Mouse (Mus musculus): ENCODE results near the gene Hsf4. TPM values are rescaled to one million over a fixed set of nuclear protein-coding genes. Genes with fewer than 3 reads are reported as not detected.

Gene Hsf4
- polyA plus RNA-seq, 1 experiment from 2014 or later, result 0.19 TPM

GRCm38 (mm10) chr8:105303396-105303795 is 33.8 kb downstream of the Hsf4 start:
- peaks cover 78% of the 10 kb centered on the region for H3K36me3 ChIP-seq
- 90% methylated on average over 8 of the region's 8 CpGs for WGBS
- no peak overlapping the region for H3K4me3 ChIP-seq
- no peak overlapping the region for H3K4me2 ChIP-seq (replicated peaks)
- no peaks in the 10 kb centered on the region for H3K9me3 ChIP-seq
- H3K4me1 ChIP-seq, result peaks cover 32% of the 10 kb centered on the region
- no peak overlapping the region for H3K9ac ChIP-seq
- H3K27me3 ChIP-seq, result no peaks in the 10 kb centered on the region
- ATAC-seq (ENCODE audit: low FRiP score, low read depth), result no peak
- H3K27ac ChIP-seq, result no peak overlapping the region

GRCm38 (mm10) chr8:105303874-105304273 is 34.3 kb downstream of the Hsf4 start:
- Histone ChIP-seq H3K27ac (no peak overlapping the region), H3K9ac (no peak overlapping the region), H3K27me3 (no peaks in the 10 kb centered on the region), H3K4me2 (replicated peaks) (no peak overlapping the region), H3K36me3 (peaks cover 79% of the 10 kb centered on the region), H3K4me1 (peaks cover 27% of the 10 kb centered on the region), H3K9me3 (no peaks in the 10 kb centered on the region), H3K4me3 (no peak overlapping the region)
- no peak for ATAC-seq (ENCODE audit: low FRiP score, low read depth)
- WGBS, result 86% methylated on average over 9 of the region's 9 CpGs

GRCm38 (mm10) chr8:105304325-105305210 is 35.0 kb downstream of the Hsf4 start:
- no peaks in the 10 kb centered on the region for H3K27me3 ChIP-seq
- H3K9me3 ChIP-seq, result no peaks in the 10 kb centered on the region
- 0 out of 2 replicates have a peak overlapping the region, but pooled peaks have one; percentile 72 for H3K4me2 ChIP-seq (replicated peaks)
- ATAC-seq (ENCODE audit: low FRiP score, low read depth), result peak; percentile 34; the same call in 1 of the 2 replicates
- H3K4me3 ChIP-seq, result no peak overlapping the region
- 63% methylated on average over 9 of the region's 9 CpGs for WGBS
- H3K4me1 ChIP-seq, result peaks cover 24% of the 10 kb centered on the region
- H3K36me3 ChIP-seq, result peaks cover 82% of the 10 kb centered on the region
- no peak overlapping the region; the same call in 1 of the 2 replicates for H3K9ac ChIP-seq
- H3K27ac ChIP-seq, result peak overlapping the region; percentile 39; the same call in 1 of the 2 replicates

GRCm38 (mm10) chr8:105305211-105306145 is 35.9 kb downstream of the Hsf4 start, which contains the start of gene Elmo3:
Elmo3 (plus strand) TSS chr8:105305601.
- Histone ChIP-seq H3K4me2 (replicated peaks) (peak within 1 kb of the TSS; percentile 72), H3K4me3 (peak within 1 kb of the TSS; percentile 40), H3K9me3 (no peaks in the 10 kb centered on the region), H3K27me3 (no peaks in the 10 kb centered on the region), H3K9ac (peak within 1 kb of the TSS; percentile 58), H3K27ac (peak within 1 kb of the TSS; percentile 70), H3K4me1 (peaks cover 24% of the 10 kb centered on the region), H3K36me3 (peaks cover 82% of the 10 kb centered on the region)
- ATAC-seq (ENCODE audit: low FRiP score, low read depth), result peak; percentile 77
- WGBS, result 4% methylated on average over 29 of the region's 30 CpGs

- Histone ChIP-seq H3K4me3 (peak overlapping the region; percentile 40), H3K27ac (peak overlapping the region; percentile 70), H3K36me3 (peaks cover 79% of the 10 kb centered on the region), H3K27me3 (no peaks in the 10 kb centered on the region), H3K4me2 (replicated peaks) (peak overlapping the region; percentile 72), H3K4me1 (peaks cover 24% of the 10 kb centered on the region), H3K9me3 (no peaks in the 10 kb centered on the region), H3K9ac (peak overlapping the region; percentile 58)
- 38% methylated on average over 5 of the region's 5 CpGs for WGBS
- ATAC-seq (ENCODE audit: low FRiP score, low read depth), result peak; percentile 12; the same call in 1 of the 2 replicates
Observed at GRCm38 (mm10) chr8:105306146-105306691, 36.6 kb downstream of the Hsf4 start.

- H3K4me2 ChIP-seq (replicated peaks), result no peak overlapping the region
- no peaks in the 10 kb centered on the region for H3K27me3 ChIP-seq
- no peak for ATAC-seq (ENCODE audit: low FRiP score, low read depth)
- peaks cover 79% of the 10 kb centered on the region for H3K36me3 ChIP-seq
- no peaks in the 10 kb centered on the region for H3K9me3 ChIP-seq
- no peak overlapping the region for H3K4me3 ChIP-seq
- H3K9ac ChIP-seq, result no peak overlapping the region
- H3K27ac ChIP-seq, result no peak overlapping the region
- 96% methylated on average over 13 of the region's 13 CpGs for WGBS
- H3K4me1 ChIP-seq, result peaks cover 24% of the 10 kb centered on the region
Observed at GRCm38 (mm10) chr8:105307670-105308069, 38.1 kb downstream of the Hsf4 start.

GRCm38 (mm10) chr8:105308428-105308827 is 38.8 kb downstream of the Hsf4 start:
- Histone ChIP-seq H3K9me3 (no peaks in the 10 kb centered on the region), H3K4me2 (replicated peaks) (no peak overlapping the region), H3K4me1 (peaks cover 24% of the 10 kb centered on the region), H3K27ac (no peak overlapping the region), H3K4me3 (no peak overlapping the region), H3K27me3 (no peaks in the 10 kb centered on the region), H3K36me3 (peaks cover 81% of the 10 kb centered on the region), H3K9ac (no peak overlapping the region)
- WGBS, result 92% methylated on average over 10 of the region's 10 CpGs
- ATAC-seq (ENCODE audit: low FRiP score, low read depth), result no peak

- ATAC-seq (ENCODE audit: low FRiP score, low read depth), result no peak
- Histone ChIP-seq H3K36me3 (peaks cover 82% of the 10 kb centered on the region), H3K4me2 (replicated peaks) (no peak overlapping the region), H3K4me3 (no peak overlapping the region), H3K9me3 (no peaks in the 10 kb centered on the region), H3K9ac (no peak overlapping the region; the same call in 1 of the 2 replicates), H3K27me3 (no peaks in the 10 kb centered on the region), H3K27ac (no peak overlapping the region), H3K4me1 (peaks cover 23% of the 10 kb centered on the region)
- 81% methylated on average over 15 of the region's 15 CpGs for WGBS
Observed at GRCm38 (mm10) chr8:105309142-105309847, 39.7 kb downstream of the Hsf4 start.

- Histone ChIP-seq H3K36me3 (peaks cover 83% of the 10 kb centered on the region), H3K27me3 (no peaks in the 10 kb centered on the region), H3K4me2 (replicated peaks) (no peak overlapping the region), H3K27ac (no peak overlapping the region), H3K9ac (no peak overlapping the region), H3K9me3 (no peaks in the 10 kb centered on the region), H3K4me3 (no peak overlapping the region), H3K4me1 (peaks cover 16% of the 10 kb centered on the region)
- 88% methylated on average over 8 of the region's 8 CpGs for WGBS
- ATAC-seq (ENCODE audit: low FRiP score, low read depth), result no peak
Observed at GRCm38 (mm10) chr8:105310118-105310517, 40.5 kb downstream of the Hsf4 start.

GRCm38 (mm10) chr8:105311718-105312117 is 42.1 kb downstream of the Hsf4 start:
- Histone ChIP-seq H3K27ac (no peak overlapping the region), H3K4me1 (peaks cover under 1% of the 10 kb centered on the region; the same call in 1 of the 2 replicates), H3K27me3 (no peaks in the 10 kb centered on the region), H3K4me3 (no peak overlapping the region), H3K36me3 (peaks cover 95% of the 10 kb centered on the region), H3K9ac (no peak overlapping the region), H3K4me2 (replicated peaks) (no peak overlapping the region), H3K9me3 (no peaks in the 10 kb centered on the region)
- WGBS, result 90% methylated on average over 1 of the region's 1 CpGs
- ATAC-seq (ENCODE audit: low FRiP score, low read depth), result no peak

GRCm38 (mm10) chr8:105312891-105313481 is 43.4 kb downstream of the Hsf4 start:
- H3K9me3 ChIP-seq, result no peaks in the 10 kb centered on the region
- H3K4me1 ChIP-seq, result no peaks in the 10 kb centered on the region
- no peak overlapping the region for H3K4me2 ChIP-seq (replicated peaks)
- ATAC-seq (ENCODE audit: low FRiP score, low read depth), result no peak
- WGBS, result 89% methylated on average over 8 of the region's 8 CpGs
- no peak overlapping the region for H3K9ac ChIP-seq
- H3K27me3 ChIP-seq, result no peaks in the 10 kb centered on the region
- H3K27ac ChIP-seq, result no peak overlapping the region
- H3K4me3 ChIP-seq, result no peak overlapping the region
- H3K36me3 ChIP-seq, result peaks cover 95% of the 10 kb centered on the region
